Mouse (Mus musculus): ENCODE data around the gene Grid1. TPM values are rescaled to one million over a fixed set of nuclear protein-coding genes. Genes with fewer than 3 reads are reported as not detected.
A peak's percentile ranks its signal among the peaks of the same experiment; 100 is the strongest.

Grid1 gene
- total RNA-seq, 2 experiments from 2014 or later, result 48.4 to 51.1 TPM

GRCm38 (mm10) chr14:35107596-35107995 lies 287.7 kb downstream of the Grid1 start:
- no peak for DNase-seq (ENCODE audit: low spot score in 2 of 2)

GRCm38 (mm10) chr14:35110928-35111327 lies 291.0 kb downstream of the Grid1 start:
- no peak for DNase-seq (ENCODE audit: low spot score in 2 of 2)

- DNase-seq (ENCODE audit: low spot score in 2 of 2), result no peak
Measured at GRCm38 (mm10) chr14:35112327-35113275, 292.7 kb downstream of the Grid1 start.

- DNase-seq (ENCODE audit: low spot score in 2 of 2), result no peak
Measured at GRCm38 (mm10) chr14:35113276-35113645, 293.4 kb downstream of the Grid1 start.

- no peak for DNase-seq (ENCODE audit: low spot score in 2 of 2)
Measured at GRCm38 (mm10) chr14:35115913-35116312, 296.0 kb downstream of the Grid1 start.

- no peak for DNase-seq (ENCODE audit: low spot score in 2 of 2)
Measured at GRCm38 (mm10) chr14:35120089-35120488, 300.2 kb downstream of the Grid1 start.

GRCm38 (mm10) chr14:35120905-35121304 lies 301.0 kb downstream of the Grid1 start:
- DNase-seq (ENCODE audit: low spot score in 2 of 2), result no peak

GRCm38 (mm10) chr14:35122111-35122510 lies 302.2 kb downstream of the Grid1 start:
- DNase-seq (ENCODE audit: low spot score in 2 of 2), result no peak

GRCm38 (mm10) chr14:35123260-35123875 lies 303.5 kb downstream of the Grid1 start:
- DNase-seq (ENCODE audit: low spot score in 2 of 2), result no peak

- DNase-seq (ENCODE audit: low spot score in 2 of 2), result no peak
Measured at GRCm38 (mm10) chr14:35127616-35128015, 307.7 kb downstream of the Grid1 start.

- DNase-seq (ENCODE audit: low spot score in 2 of 2), result no peak
Measured at GRCm38 (mm10) chr14:35135056-35135455, 315.1 kb downstream of the Grid1 start.

GRCm38 (mm10) chr14:35138069-35138468 lies 318.2 kb downstream of the Grid1 start:
- no peak for DNase-seq (ENCODE audit: low spot score in 2 of 2)

GRCm38 (mm10) chr14:35139824-35140223 lies 319.9 kb downstream of the Grid1 start:
- DNase-seq (ENCODE audit: low spot score in 2 of 2), result peak in 1 of 2 experiments; percentile 25

- DNase-seq (ENCODE audit: low spot score in 2 of 2), result no peak
Measured at GRCm38 (mm10) chr14:35152450-35152849, 332.5 kb downstream of the Grid1 start.

- DNase-seq (ENCODE audit: low spot score in 2 of 2), result no peak
Measured at GRCm38 (mm10) chr14:35153701-35154277, 333.9 kb downstream of the Grid1 start.

- no peak for DNase-seq (ENCODE audit: low spot score in 2 of 2)
Measured at GRCm38 (mm10) chr14:35154364-35154763, 334.5 kb downstream of the Grid1 start.

- DNase-seq (ENCODE audit: low spot score in 2 of 2), result peak in 1 of 2 experiments; percentile 43
Measured at GRCm38 (mm10) chr14:35157069-35157655, 337.3 kb downstream of the Grid1 start.

- no peak for DNase-seq (ENCODE audit: low spot score in 2 of 2)
Measured at GRCm38 (mm10) chr14:35159296-35159695, 339.4 kb downstream of the Grid1 start.

- DNase-seq (ENCODE audit: low spot score in 2 of 2), result peak in 1 of 2 experiments; percentile 31
Measured at GRCm38 (mm10) chr14:35167451-35167850, 347.5 kb downstream of the Grid1 start.

GRCm38 (mm10) chr14:35173861-35174260 lies 354.0 kb downstream of the Grid1 start:
- no peak for DNase-seq (ENCODE audit: low spot score in 2 of 2)

- DNase-seq (ENCODE audit: low spot score in 2 of 2), result no peak
Measured at GRCm38 (mm10) chr14:35176021-35176420, 356.1 kb downstream of the Grid1 start.

GRCm38 (mm10) chr14:35179076-35179475 lies 359.2 kb downstream of the Grid1 start:
- no peak for DNase-seq (ENCODE audit: low spot score in 2 of 2)

Data from layer of hippocampus, postnatal 10 days (tissue).